Mouse (Mus musculus): ENCODE results near the gene Imp3.
"Not testable (repeated sequence)": the region's sequence is repeated elsewhere in the genome, so short reads cannot be mapped to it uniquely, and the experiment has no call there.

Imp3 gene

GRCm38 (mm10) chr9:56937223-56938160 lies at the start of gene Imp3:
Imp3 (plus strand) TSS chr9:56937475.
- peak; percentile 87 for DNase-seq (ENCODE audit: low read depth, low spot score)

- no peak for DNase-seq (ENCODE audit: low read depth, low spot score)
Observed at GRCm38 (mm10) chr9:56887581-56887980, 49.7 kb upstream of the Imp3 start.

GRCm38 (mm10) chr9:56889817-56890216 lies 47.5 kb upstream of the Imp3 start:
- peak; percentile 67 for DNase-seq (ENCODE audit: low read depth, low spot score)

- DNase-seq (ENCODE audit: low read depth, low spot score): no peak
Observed at GRCm38 (mm10) chr9:56890522-56891250, 46.6 kb upstream of the Imp3 start.

- DNase-seq (ENCODE audit: low read depth, low spot score): peak; percentile 44
Observed at GRCm38 (mm10) chr9:56891517-56892011, 45.7 kb upstream of the Imp3 start.

- no peak for DNase-seq (ENCODE audit: low read depth, low spot score)
Observed at GRCm38 (mm10) chr9:56892111-56892510, 45.2 kb upstream of the Imp3 start.

GRCm38 (mm10) chr9:56893313-56893712 lies 44.0 kb upstream of the Imp3 start:
- DNase-seq (ENCODE audit: low read depth, low spot score): no peak

GRCm38 (mm10) chr9:56894006-56894405 lies 43.3 kb upstream of the Imp3 start:
- DNase-seq (ENCODE audit: low read depth, low spot score): no peak

- DNase-seq (ENCODE audit: low read depth, low spot score): no peak
Observed at GRCm38 (mm10) chr9:56896779-56897178, 40.5 kb upstream of the Imp3 start.

GRCm38 (mm10) chr9:56899409-56899808 lies 37.9 kb upstream of the Imp3 start:
- no peak for DNase-seq (ENCODE audit: low read depth, low spot score)

GRCm38 (mm10) chr9:56900060-56900459 lies 37.2 kb upstream of the Imp3 start:
- DNase-seq (ENCODE audit: low read depth, low spot score): no peak

GRCm38 (mm10) chr9:56900571-56900970 lies 36.7 kb upstream of the Imp3 start:
- no peak for DNase-seq (ENCODE audit: low read depth, low spot score)

GRCm38 (mm10) chr9:56901187-56901586 lies 36.1 kb upstream of the Imp3 start:
- DNase-seq (ENCODE audit: low read depth, low spot score): no peak

GRCm38 (mm10) chr9:56903662-56904061 lies 33.6 kb upstream of the Imp3 start:
- no peak for DNase-seq (ENCODE audit: low read depth, low spot score)

GRCm38 (mm10) chr9:56907549-56907948 lies 29.7 kb upstream of the Imp3 start:
- no peak for DNase-seq (ENCODE audit: low read depth, low spot score)

GRCm38 (mm10) chr9:56909991-56910390 lies 27.3 kb upstream of the Imp3 start:
- DNase-seq (ENCODE audit: low read depth, low spot score): not testable (repeated sequence)

- no peak for DNase-seq (ENCODE audit: low read depth, low spot score)
Observed at GRCm38 (mm10) chr9:56911017-56911416, 26.3 kb upstream of the Imp3 start.

GRCm38 (mm10) chr9:56913991-56914390 lies 23.3 kb upstream of the Imp3 start:
- DNase-seq (ENCODE audit: low read depth, low spot score): no peak

GRCm38 (mm10) chr9:56915116-56915515 lies 22.2 kb upstream of the Imp3 start:
- DNase-seq (ENCODE audit: low read depth, low spot score): no peak

- no peak for DNase-seq (ENCODE audit: low read depth, low spot score)
Observed at GRCm38 (mm10) chr9:56915695-56916410, 21.4 kb upstream of the Imp3 start.

GRCm38 (mm10) chr9:56917131-56917530 lies 20.1 kb upstream of the Imp3 start:
- no peak for DNase-seq (ENCODE audit: low read depth, low spot score)

GRCm38 (mm10) chr9:56918466-56918865 lies 18.8 kb upstream of the Imp3 start:
- no peak for DNase-seq (ENCODE audit: low read depth, low spot score)
